Mouse (Mus musculus): ENCODE measurements at regions not wholly inside any gene's neighbourhood (a gene's known extent, or its start where the extent isn't known, plus 50 kb on each side); places are given as distances from the start of the nearest gene placed in this dataset.

DNA sequence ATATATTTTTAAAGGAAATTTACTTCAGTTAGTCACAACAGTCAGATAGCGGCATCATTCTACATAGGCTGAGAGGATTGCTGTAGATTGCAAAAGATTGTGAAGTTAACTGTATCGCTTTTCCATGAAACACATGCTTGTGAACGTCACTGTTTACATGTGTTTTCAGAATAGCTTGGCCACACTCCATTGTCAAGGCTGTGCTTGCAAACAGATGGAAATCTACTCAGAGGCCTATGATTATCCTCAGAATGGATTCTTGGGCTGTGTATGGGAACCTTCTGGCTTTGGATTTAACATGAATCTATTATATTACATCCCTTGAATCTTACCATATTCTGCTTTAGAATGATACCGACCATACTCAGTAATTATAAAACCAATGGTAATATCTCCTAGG lies 690.1 kb downstream of the Ttll7 start:
- no peak for TF ChIP-seq TCF12 (IDR thresholded peaks at IDR 0.05; ENCODE audit: insufficient read depth, poor library complexity, severe bottlenecking)
- TF ChIP-seq POLR2AphosphoS2 (IDR thresholded peaks at IDR 0.05; ENCODE audit: insufficient read length, low read depth), result no peak
- TF ChIP-seq E2F4 (IDR thresholded peaks at IDR 0.05; ENCODE audit: insufficient read depth), result no peak
- no peak for TF ChIP-seq MAX (IDR thresholded peaks at IDR 0.05; ENCODE audit: low read depth)
- no peak for TF ChIP-seq POLR2A (IDR thresholded peaks at IDR 0.05; ENCODE audit: insufficient read length, low read depth)
- no peak for TF ChIP-seq CEBPB (IDR thresholded peaks at IDR 0.05; ENCODE audit: insufficient read depth, poor library complexity, severe bottlenecking)
- no peak for TF ChIP-seq MYOD1 (IDR thresholded peaks at IDR 0.05; ENCODE audit: control insufficient read depth in 1 of 3, insufficient read length in 2 of 3, low read depth in 2 of 3)
- no peak for TF ChIP-seq USF1 (IDR thresholded peaks at IDR 0.05; ENCODE audit: low read depth)
